Mouse (Mus musculus) heart, adult 2 months (tissue): ENCODE data around the gene Cdk18.

Experiments used
- CTCF ChIP-seq: fragments of 200-600 bp; IDR thresholded peaks from 2 replicates; pipeline ENCODE4 v1.8.1; 2022; ENCODE audit warnings: antibody characterized with exemption, mild to moderate bottlenecking, moderate library complexity
- EP300 ChIP-seq: fragments of 200-500 bp; IDR thresholded peaks from 2 replicates; pipeline ENCODE4 v1.6.1; 2011; ENCODE audit warnings: low read depth, low read length, control low read depth; ENCODE audit not compliant: insufficient read depth
- POLR2A ChIP-seq: fragments of 200-500 bp; IDR thresholded peaks from 2 replicates; pipeline ENCODE4 v1.6.1; 2011; ENCODE audit warnings: mild to moderate bottlenecking, low read depth, low read length, control low read depth; ENCODE audit not compliant: insufficient read depth

GRCm38 (mm10) chr1:132063096-132063495 is 76.4 kb downstream of the Cdk18 start:
- no peak for TF ChIP-seq POLR2A
- TF ChIP-seq CTCF, result no peak
- TF ChIP-seq EP300, result no peak
